Mouse (Mus musculus): ENCODE measurements around the gene Ankrd54. TPM values are rescaled to one million over a fixed set of nuclear protein-coding genes. Genes with fewer than 3 reads are reported as not detected.
A peak's percentile ranks its signal among the peaks of the same experiment; 100 is the strongest.
"Not testable (repeated sequence)": the region's sequence is repeated elsewhere in the genome, so short reads cannot be mapped to it uniquely, and the experiment has no call there.

The Ankrd54 gene
- polyA plus RNA-seq, 1 experiment from 2014 or later: 23.9 TPM

GRCm38 (mm10) chr15:79027291-79028205, 35.1 kb downstream of the Ankrd54 start:
- no peak for ATAC-seq (ENCODE audit: extremely low read depth, insufficient number of reproducible peaks, low FRiP score, low TSS enrichment)
- H3K9ac ChIP-seq: peak overlapping the region; percentile 99
- peaks cover 15% of the 10 kb centered on the region for H3K27me3 ChIP-seq (replicated peaks)
- H3K27ac ChIP-seq (replicated peaks): peak overlapping the region; percentile 97
- 5% methylated on average over 44 of the region's 46 CpGs for WGBS
- H3K4me1 ChIP-seq: peaks cover 51% of the 10 kb centered on the region
- no peaks in the 10 kb centered on the region for H3K36me3 ChIP-seq
- peak overlapping the region; percentile 77 for H3K4me3 ChIP-seq
- peak overlapping the region; percentile 98 for H3K4me2 ChIP-seq
- no peaks in the 10 kb centered on the region for H3K9me3 ChIP-seq

- no peak overlapping the region for H3K27ac ChIP-seq (replicated peaks)
- H3K9me3 ChIP-seq: no peaks in the 10 kb centered on the region
- peak overlapping the region; percentile 99 for H3K9ac ChIP-seq
- peak overlapping the region; percentile 77; the same call in 1 of the 2 replicates for H3K4me3 ChIP-seq
- WGBS: 41% methylated on average over 14 of the region's 14 CpGs
- ATAC-seq (ENCODE audit: extremely low read depth, insufficient number of reproducible peaks, low FRiP score, low TSS enrichment): no peak
- H3K4me1 ChIP-seq: peaks cover 52% of the 10 kb centered on the region
- H3K36me3 ChIP-seq: no peaks in the 10 kb centered on the region
- peaks cover 15% of the 10 kb centered on the region for H3K27me3 ChIP-seq (replicated peaks)
- H3K4me2 ChIP-seq: peak overlapping the region; percentile 98
Measured at GRCm38 (mm10) chr15:79026511-79027290, 36.0 kb downstream of the Ankrd54 start.

GRCm38 (mm10) chr15:79025687-79026308, 36.9 kb downstream of the Ankrd54 start:
- Histone ChIP-seq H3K36me3 (no peaks in the 10 kb centered on the region), H3K4me2 (peak overlapping the region; percentile 65), H3K9me3 (no peaks in the 10 kb centered on the region), H3K27ac (replicated peaks) (no peak overlapping the region), H3K4me3 (peak overlapping the region; percentile 31), H3K4me1 (peaks cover 44% of the 10 kb centered on the region), H3K27me3 (replicated peaks) (peaks cover 15% of the 10 kb centered on the region), H3K9ac (peak overlapping the region; percentile 74)
- ATAC-seq (ENCODE audit: extremely low read depth, insufficient number of reproducible peaks, low FRiP score, low TSS enrichment): no peak
- WGBS: 13% methylated on average over 14 of the region's 18 CpGs

- H3K4me1 ChIP-seq: peaks cover 31% of the 10 kb centered on the region
- no peak overlapping the region for H3K4me2 ChIP-seq
- H3K27me3 ChIP-seq (replicated peaks): peaks cover 15% of the 10 kb centered on the region
- no peaks in the 10 kb centered on the region for H3K9me3 ChIP-seq
- WGBS: 50% methylated on average over 1 of the region's 1 CpGs
- no peak overlapping the region for H3K9ac ChIP-seq
- no peak overlapping the region for H3K27ac ChIP-seq (replicated peaks)
- no peaks in the 10 kb centered on the region for H3K36me3 ChIP-seq
- no peak overlapping the region for H3K4me3 ChIP-seq
- no peak for ATAC-seq (ENCODE audit: extremely low read depth, insufficient number of reproducible peaks, low FRiP score, low TSS enrichment)
Measured at GRCm38 (mm10) chr15:79023366-79023765, 39.3 kb downstream of the Ankrd54 start.

- H3K9me3 ChIP-seq: no peaks in the 10 kb centered on the region
- no peaks in the 10 kb centered on the region for H3K36me3 ChIP-seq
- H3K4me2 ChIP-seq: no peak overlapping the region
- no peak for ATAC-seq (ENCODE audit: extremely low read depth, insufficient number of reproducible peaks, low FRiP score, low TSS enrichment)
- H3K9ac ChIP-seq: 0 out of 2 replicates have a peak overlapping the region, but pooled peaks have one; percentile 25
- H3K4me1 ChIP-seq: peaks cover 34% of the 10 kb centered on the region
- H3K4me3 ChIP-seq: no peak overlapping the region
- 40% methylated on average over 10 of the region's 10 CpGs for WGBS
- H3K27ac ChIP-seq (replicated peaks): no peak overlapping the region
- H3K27me3 ChIP-seq (replicated peaks): peaks cover 15% of the 10 kb centered on the region
Measured at GRCm38 (mm10) chr15:79022671-79023230, 39.9 kb downstream of the Ankrd54 start.

GRCm38 (mm10) chr15:79018886-79019285, 43.8 kb downstream of the Ankrd54 start:
- no peak for ATAC-seq (ENCODE audit: extremely low read depth, insufficient number of reproducible peaks, low FRiP score, low TSS enrichment)
- 43% methylated on average over 3 of the region's 3 CpGs for WGBS
- peaks cover 3% of the 10 kb centered on the region; the same call in 1 of the 2 replicates for H3K27me3 ChIP-seq (replicated peaks)
- no peak overlapping the region for H3K4me3 ChIP-seq
- H3K27ac ChIP-seq (replicated peaks): no peak overlapping the region
- no peaks in the 10 kb centered on the region for H3K9me3 ChIP-seq
- H3K36me3 ChIP-seq: no peaks in the 10 kb centered on the region
- peaks cover 13% of the 10 kb centered on the region for H3K4me1 ChIP-seq
- no peak overlapping the region for H3K9ac ChIP-seq
- H3K4me2 ChIP-seq: no peak overlapping the region

GRCm38 (mm10) chr15:79018191-79018590, 44.5 kb downstream of the Ankrd54 start:
- 41% methylated on average over 4 of the region's 4 CpGs for WGBS
- no peaks in the 10 kb centered on the region for H3K36me3 ChIP-seq
- no peak overlapping the region for H3K9ac ChIP-seq
- no peaks in the 10 kb centered on the region for H3K27me3 ChIP-seq (replicated peaks)
- peaks cover 12% of the 10 kb centered on the region for H3K4me1 ChIP-seq
- H3K4me2 ChIP-seq: no peak overlapping the region
- no peak for ATAC-seq (ENCODE audit: extremely low read depth, insufficient number of reproducible peaks, low FRiP score, low TSS enrichment)
- H3K4me3 ChIP-seq: no peak overlapping the region
- H3K9me3 ChIP-seq: no peaks in the 10 kb centered on the region
- H3K27ac ChIP-seq (replicated peaks): no peak overlapping the region

- H3K27ac ChIP-seq (replicated peaks): no peak overlapping the region
- peaks cover 11% of the 10 kb centered on the region; the same call in 1 of the 2 replicates for H3K4me1 ChIP-seq
- H3K4me3 ChIP-seq: no peak overlapping the region
- H3K9me3 ChIP-seq: no peaks in the 10 kb centered on the region
- peaks cover 2% of the 10 kb centered on the region; the same call in 1 of the 2 replicates for H3K36me3 ChIP-seq
- ATAC-seq (ENCODE audit: extremely low read depth, insufficient number of reproducible peaks, low FRiP score, low TSS enrichment): no peak
- no peaks in the 10 kb centered on the region for H3K27me3 ChIP-seq (replicated peaks)
- WGBS: 63% methylated on average over 7 of the region's 7 CpGs
- H3K4me2 ChIP-seq: no peak overlapping the region
- H3K9ac ChIP-seq: no peak overlapping the region
Measured at GRCm38 (mm10) chr15:79013382-79013781, 49.3 kb downstream of the Ankrd54 start.

- Histone ChIP-seq H3K27ac (replicated peaks) (no peak overlapping the region), H3K36me3 (peaks cover 16% of the 10 kb centered on the region), H3K4me3 (no peak overlapping the region), H3K9ac (no peak overlapping the region), H3K4me2 (no peak overlapping the region), H3K4me1 (peaks cover 8% of the 10 kb centered on the region; the same call in 1 of the 2 replicates), H3K9me3 (no peaks in the 10 kb centered on the region), H3K27me3 (replicated peaks) (no peaks in the 10 kb centered on the region)
- no peak for ATAC-seq (ENCODE audit: extremely low read depth, insufficient number of reproducible peaks, low FRiP score, low TSS enrichment)
- WGBS: 45% methylated on average over 10 of the region's 10 CpGs
Measured at GRCm38 (mm10) chr15:79011550-79011949, 51.1 kb downstream of the Ankrd54 start.

GRCm38 (mm10) chr15:79009734-79010133, 53.0 kb downstream of the Ankrd54 start:
- H3K4me3 ChIP-seq: no peak overlapping the region
- peaks cover 34% of the 10 kb centered on the region for H3K36me3 ChIP-seq
- H3K9ac ChIP-seq: no peak overlapping the region
- H3K27ac ChIP-seq (replicated peaks): no peak overlapping the region
- H3K27me3 ChIP-seq (replicated peaks): no peaks in the 10 kb centered on the region
- peaks cover 8% of the 10 kb centered on the region; the same call in 1 of the 2 replicates for H3K4me1 ChIP-seq
- H3K4me2 ChIP-seq: no peak overlapping the region
- H3K9me3 ChIP-seq: no peaks in the 10 kb centered on the region
- 46% methylated on average over 5 of the region's 5 CpGs for WGBS
- ATAC-seq (ENCODE audit: extremely low read depth, insufficient number of reproducible peaks, low FRiP score, low TSS enrichment): no peak

GRCm38 (mm10) chr15:79007836-79008235, 54.9 kb downstream of the Ankrd54 start:
- not testable (repeated sequence) for H3K4me1 ChIP-seq; H3K9ac ChIP-seq; H3K9me3 ChIP-seq; H3K27ac ChIP-seq (replicated peaks); H3K27me3 ChIP-seq (replicated peaks); H3K4me2 ChIP-seq; H3K4me3 ChIP-seq; ATAC-seq (ENCODE audit: extremely low read depth, insufficient number of reproducible peaks, low FRiP score, low TSS enrichment)
- WGBS: 84% methylated on average over 6 of the region's 6 CpGs
- H3K36me3 ChIP-seq: peaks cover 53% of the 10 kb centered on the region

Data from heart, embryonic 13.5 days (tissue).